Mouse (Mus musculus): Measurements from ENCODE around the gene Bahcc1.

Gene Bahcc1

GRCm38 (mm10) chr11:120229861-120230751 is 2.6 kb upstream of the Bahcc1 start:
- peaks cover 5% of the 10 kb centered on the region for H3K27me3 ChIP-seq (ENCODE audit: insufficient read depth, low read length)
- no peaks in the 10 kb centered on the region for H3K9me3 ChIP-seq (ENCODE audit: low read length)
- peaks cover 63% of the 10 kb centered on the region for H3K4me1 ChIP-seq (replicated peaks; ENCODE audit: low read depth, low read length)
- H3K4me3 ChIP-seq (replicated peaks; ENCODE audit: low read length) = peak overlapping the region; percentile 92
- TF ChIP-seq POU5F1 (IDR thresholded peaks at IDR 0.05; ENCODE audit: borderline replicate concordance, low read length) (no peak), NANOG (IDR thresholded peaks at IDR 0.05; ENCODE audit: borderline replicate concordance, low read length) (no peak), CTCF (conservative IDR thresholded peaks at IDR 0.05; ENCODE audit: low read length) (no peak)
- peaks cover 45% of the 10 kb centered on the region for H3K36me3 ChIP-seq (ENCODE audit: insufficient read depth, low read length)

GRCm38 (mm10) chr11:120230841-120231370 is 1.8 kb upstream of the Bahcc1 start:
- Histone ChIP-seq H3K4me3 (replicated peaks; ENCODE audit: low read length) (peak overlapping the region; percentile 92), H3K9me3 (ENCODE audit: low read length) (no peaks in the 10 kb centered on the region), H3K36me3 (ENCODE audit: insufficient read depth, low read length) (peaks cover 44% of the 10 kb centered on the region), H3K27me3 (ENCODE audit: insufficient read depth, low read length) (peaks cover 6% of the 10 kb centered on the region; the same call in 1 of the 2 replicates), H3K4me1 (replicated peaks; ENCODE audit: low read depth, low read length) (peaks cover 62% of the 10 kb centered on the region)
- TF ChIP-seq POU5F1 (IDR thresholded peaks at IDR 0.05; ENCODE audit: borderline replicate concordance, low read length) (no peak), CTCF (conservative IDR thresholded peaks at IDR 0.05; ENCODE audit: low read length) (no peak), NANOG (IDR thresholded peaks at IDR 0.05; ENCODE audit: borderline replicate concordance, low read length) (no peak)

GRCm38 (mm10) chr11:120231379-120231778 is 1.4 kb upstream of the Bahcc1 start:
- no peak for TF ChIP-seq NANOG (IDR thresholded peaks at IDR 0.05; ENCODE audit: borderline replicate concordance, low read length)
- TF ChIP-seq CTCF (conservative IDR thresholded peaks at IDR 0.05; ENCODE audit: low read length) = no peak
- no peak for TF ChIP-seq POU5F1 (IDR thresholded peaks at IDR 0.05; ENCODE audit: borderline replicate concordance, low read length)
- Histone ChIP-seq H3K4me1 (replicated peaks; ENCODE audit: low read depth, low read length) (peaks cover 61% of the 10 kb centered on the region), H3K4me3 (replicated peaks; ENCODE audit: low read length) (peak overlapping the region; percentile 92), H3K27me3 (ENCODE audit: insufficient read depth, low read length) (peaks cover 10% of the 10 kb centered on the region), H3K36me3 (ENCODE audit: insufficient read depth, low read length) (peaks cover 40% of the 10 kb centered on the region), H3K9me3 (ENCODE audit: low read length) (no peaks in the 10 kb centered on the region)

- Histone ChIP-seq H3K4me3 (replicated peaks; ENCODE audit: low read length) (peak overlapping the region; percentile 92), H3K36me3 (ENCODE audit: insufficient read depth, low read length) (peaks cover 18% of the 10 kb centered on the region), H3K27me3 (ENCODE audit: insufficient read depth, low read length) (peaks cover 24% of the 10 kb centered on the region), H3K4me1 (replicated peaks; ENCODE audit: low read depth, low read length) (peaks cover 55% of the 10 kb centered on the region), H3K9me3 (ENCODE audit: low read length) (no peaks in the 10 kb centered on the region)
- no peak for TF ChIP-seq NANOG (IDR thresholded peaks at IDR 0.05; ENCODE audit: borderline replicate concordance, low read length)
Observed at GRCm38 (mm10) chr11:120233441-120234135, 841 bp downstream of the Bahcc1 start.

- peaks cover 55% of the 10 kb centered on the region for H3K4me1 ChIP-seq (replicated peaks; ENCODE audit: low read depth, low read length)
- H3K27me3 ChIP-seq (ENCODE audit: insufficient read depth, low read length) = peaks cover 24% of the 10 kb centered on the region
- peaks cover 11% of the 10 kb centered on the region for H3K36me3 ChIP-seq (ENCODE audit: insufficient read depth, low read length)
- no peaks in the 10 kb centered on the region for H3K9me3 ChIP-seq (ENCODE audit: low read length)
- TF ChIP-seq POU5F1 (IDR thresholded peaks at IDR 0.05; ENCODE audit: borderline replicate concordance, low read length) (no peak), NANOG (IDR thresholded peaks at IDR 0.05; ENCODE audit: borderline replicate concordance, low read length) (no peak)
- H3K4me3 ChIP-seq (replicated peaks; ENCODE audit: low read length) = peak overlapping the region; percentile 92
Observed at GRCm38 (mm10) chr11:120234136-120234775, 1.5 kb downstream of the Bahcc1 start.

GRCm38 (mm10) chr11:120234776-120235181 is 2.0 kb downstream of the Bahcc1 start:
- Histone ChIP-seq H3K27me3 (ENCODE audit: insufficient read depth, low read length) (peaks cover 24% of the 10 kb centered on the region), H3K4me1 (replicated peaks; ENCODE audit: low read depth, low read length) (peaks cover 55% of the 10 kb centered on the region), H3K9me3 (ENCODE audit: low read length) (no peaks in the 10 kb centered on the region), H3K4me3 (replicated peaks; ENCODE audit: low read length) (peak overlapping the region; percentile 92), H3K36me3 (ENCODE audit: insufficient read depth, low read length) (peaks cover 6% of the 10 kb centered on the region; the same call in 1 of the 2 replicates)
- TF ChIP-seq CTCF (conservative IDR thresholded peaks at IDR 0.05; ENCODE audit: low read length) (no peak), POU5F1 (IDR thresholded peaks at IDR 0.05; ENCODE audit: borderline replicate concordance, low read length) (no peak), NANOG (IDR thresholded peaks at IDR 0.05; ENCODE audit: borderline replicate concordance, low read length) (no peak)

- Histone ChIP-seq H3K4me3 (replicated peaks; ENCODE audit: low read length) (peak overlapping the region; percentile 92), H3K27me3 (ENCODE audit: insufficient read depth, low read length) (peaks cover 24% of the 10 kb centered on the region), H3K4me1 (replicated peaks; ENCODE audit: low read depth, low read length) (peaks cover 55% of the 10 kb centered on the region), H3K36me3 (ENCODE audit: insufficient read depth, low read length) (no peaks in the 10 kb centered on the region), H3K9me3 (ENCODE audit: low read length) (no peaks in the 10 kb centered on the region)
- TF ChIP-seq CTCF (conservative IDR thresholded peaks at IDR 0.05; ENCODE audit: low read length) = no peak
- no peak for TF ChIP-seq NANOG (IDR thresholded peaks at IDR 0.05; ENCODE audit: borderline replicate concordance, low read length)
- TF ChIP-seq POU5F1 (IDR thresholded peaks at IDR 0.05; ENCODE audit: borderline replicate concordance, low read length) = no peak
Observed at GRCm38 (mm10) chr11:120235385-120236113, 2.8 kb downstream of the Bahcc1 start.

All from E14TG2a.4 (cell line).